Mouse (Mus musculus): ENCODE measurements at regions not wholly inside any gene's neighbourhood (a gene's known extent, or its start where the extent isn't known, plus 50 kb on each side); places are given as distances from the start of the nearest gene placed in this dataset.

DNA sequence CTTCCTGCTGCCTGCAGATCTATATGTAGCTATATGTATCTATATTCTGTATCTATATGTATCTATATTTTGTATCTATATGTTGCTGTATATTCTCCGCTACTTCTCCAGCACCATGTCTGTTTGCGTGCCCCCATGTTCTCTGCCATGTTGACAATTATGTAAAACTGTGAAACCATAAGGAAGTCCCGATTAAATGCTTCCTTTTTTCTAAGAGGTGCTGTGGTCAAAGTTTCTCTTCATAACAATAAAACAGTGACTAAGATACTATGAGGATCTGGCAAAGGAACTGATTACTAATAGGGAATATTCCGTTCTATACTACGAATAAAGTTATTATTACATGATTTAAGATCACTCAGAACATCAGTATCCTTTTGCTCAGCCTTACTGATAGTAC, 274.5 kb downstream of the Spry2 start:
- no peak for TF ChIP-seq EP300 (IDR thresholded peaks at IDR 0.05; ENCODE audit: insufficient read depth, low read depth, low read length)
- no peak for TF ChIP-seq CTCF (IDR thresholded peaks at IDR 0.05; ENCODE audit: low read depth, low read length)
